ENCODE assay signal across 36 mouse cellular contexts in the genomic region with DNA sequence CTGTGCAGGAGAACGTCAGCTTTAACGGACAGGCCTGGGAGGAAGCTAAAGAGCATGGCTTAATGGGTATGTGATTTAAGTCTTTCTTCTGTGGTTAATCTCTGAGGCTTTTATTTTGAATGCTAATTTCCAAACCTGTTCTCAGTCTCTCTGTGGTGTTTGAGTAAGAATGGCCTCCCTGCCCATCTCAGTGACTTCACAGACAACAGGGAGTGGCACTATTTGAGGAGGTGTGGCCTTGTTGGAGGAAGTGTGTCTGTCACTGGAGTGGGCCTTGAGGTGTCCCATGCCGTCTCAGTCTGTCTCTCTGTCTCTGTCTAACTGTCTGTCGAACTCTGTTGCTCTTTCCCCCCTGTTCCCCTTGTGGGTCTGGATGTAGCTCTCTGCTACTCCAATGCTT. TPM values are rescaled to one million over a fixed set of nuclear protein-coding genes. Genes with fewer than 3 reads are reported as not detected.
DNase-seq lines count a peak whose midpoint lies in the region; ATAC-seq and TF ChIP-seq lines count a peak whose summit lies in the region.
"Had no signal": no experiment of that assay in that cellular context is flagged by ENCODE, and none has a peak within 500 bp of the region (broad histone marks: within the 10 kb centered on the region; RNA-seq: fewer than 3 reads in every experiment).

No protein-coding gene starts in this region.

- H3K27me3 ChIP-seq in testis, adult 2 months (ENCODE audit: control insufficient read depth, insufficient read depth, low read length) = no peaks in the 10 kb centered on the region
- H3K27me3 ChIP-seq in liver, postnatal 0 days (ENCODE audit: insufficient read depth, low read length) = no peaks in the 10 kb centered on the region
- H3K27me3 ChIP-seq in forebrain, embryonic 12.5 days = 0 out of 2 replicates have a peak, but pooled peaks cover 8% of the 10 kb centered on the region
- H3K27me3 ChIP-seq: embryonic facial prominence, embryonic 12.5 days; intestine, embryonic 15.5 days; limb, embryonic 15.5 days; lung, embryonic 15.5 days; midbrain, embryonic 15.5 days; neural tube, embryonic 13.5 days; Patski had no signal

- H3K9ac ChIP-seq in liver, postnatal 0 days (replicated peaks) = no peak overlapping the region
- no peak overlapping the region for H3K9ac ChIP-seq in forebrain, embryonic 12.5 days
- H3K9ac ChIP-seq: embryonic facial prominence, embryonic 12.5 days; intestine, embryonic 15.5 days; limb, embryonic 15.5 days; lung, embryonic 15.5 days; midbrain, embryonic 15.5 days; neural tube, embryonic 13.5 days had no signal

- peak; percentile 23; the same call in 1 of the 2 replicates for TF ChIP-seq POLR2A in testis, adult 2 months (IDR thresholded peaks at IDR 0.05; ENCODE audit: control insufficient read depth, low read depth, low read length)

- no peak for TF ChIP-seq CTCF in testis, adult 2 months (IDR thresholded peaks at IDR 0.05; ENCODE audit: control insufficient read depth, insufficient read depth, insufficient replicate concordance, low read depth, low read length)
- no peak for TF ChIP-seq CTCF in liver, postnatal 0 days (IDR thresholded peaks at IDR 0.05; ENCODE audit: low read depth)

- peak overlapping the region; percentile 26; the same call in 1 of the 2 replicates for H3K4me2 ChIP-seq in liver, postnatal 0 days (ENCODE audit: low read depth, low read length)
- no peak overlapping the region for H3K4me2 ChIP-seq in forebrain, embryonic 12.5 days
- H3K4me2 ChIP-seq: embryonic facial prominence, embryonic 12.5 days; heart, embryonic 11.5 days; intestine, embryonic 15.5 days; limb, embryonic 15.5 days; lung, embryonic 15.5 days; midbrain, embryonic 15.5 days; neural tube, embryonic 13.5 days had no signal

- peak overlapping the region; percentile 34 for H3K4me3 ChIP-seq in testis, adult 2 months (ENCODE audit: control insufficient read depth, low read depth, low read length)
- no peak overlapping the region for H3K4me3 ChIP-seq in liver, postnatal 0 days (ENCODE audit: low read depth, low read length)
- H3K4me3 ChIP-seq in forebrain, embryonic 12.5 days (replicated peaks) = no peak overlapping the region
- H3K4me3 ChIP-seq: embryonic facial prominence, embryonic 12.5 days; gastrocnemius, adult 2 months; intestine, embryonic 15.5 days; limb, embryonic 15.5 days; lung, embryonic 15.5 days; midbrain, embryonic 15.5 days; myocyte; neural tube, embryonic 13.5 days had no signal

- no peaks in the 10 kb centered on the region; the same call in 1 of the 2 replicates for H3K36me3 ChIP-seq in testis, adult 2 months (ENCODE audit: control insufficient read depth, insufficient read depth, low read length)
- peaks cover 34% of the 10 kb centered on the region for H3K36me3 ChIP-seq in liver, postnatal 0 days (replicated peaks; ENCODE audit: insufficient read depth, low read length)
- peaks cover 44% of the 10 kb centered on the region for H3K36me3 ChIP-seq in forebrain, embryonic 12.5 days (replicated peaks)
- H3K36me3 ChIP-seq: midbrain, embryonic 15.5 days had no signal

- no peak for ATAC-seq in liver, postnatal 0 days
- ATAC-seq in forebrain, embryonic 12.5 days (ENCODE audit: low FRiP score) = no peak
- ATAC-seq: activated CD4-positive, CD25-positive, alpha-beta regulatory T cell, adult 4 months; forebrain, embryonic 14.5 days; hindbrain, embryonic 16.5 days; intestine, embryonic 15.5 days; midbrain, embryonic 15.5 days; Patski had no signal

- H3K27ac ChIP-seq in testis, adult 2 months (ENCODE audit: control insufficient read depth, insufficient read depth, low read depth, low read length) = no peak overlapping the region
- no peak overlapping the region for H3K27ac ChIP-seq in liver, postnatal 0 days (ENCODE audit: low read depth)
- no peak overlapping the region for H3K27ac ChIP-seq in forebrain, embryonic 12.5 days
- H3K27ac ChIP-seq: embryonic facial prominence, embryonic 12.5 days; gastrocnemius, adult 2 months; intestine, embryonic 15.5 days; limb, embryonic 15.5 days; lung, embryonic 15.5 days; midbrain, embryonic 15.5 days; neural tube, embryonic 13.5 days had no signal

- 70% methylated on average over 4 of the region's 4 CpGs for WGBS in liver, postnatal 0 days (ENCODE audit: insufficient replicate concordance)
- 84% methylated on average over 4 of the region's 4 CpGs for WGBS in forebrain, embryonic 12.5 days

- TF ChIP-seq EP300 in liver, postnatal 0 days (IDR thresholded peaks at IDR 0.05; ENCODE audit: low read depth) = no peak

- no peaks in the 10 kb centered on the region for H3K9me3 ChIP-seq in liver, postnatal 0 days (ENCODE audit: low read length)
- no peaks in the 10 kb centered on the region for H3K9me3 ChIP-seq in forebrain, embryonic 12.5 days
- H3K9me3 ChIP-seq: embryonic facial prominence, embryonic 12.5 days; intestine, embryonic 15.5 days; limb, embryonic 15.5 days; lung, embryonic 15.5 days; midbrain, embryonic 15.5 days; neural tube, embryonic 13.5 days had no signal

- DNase-seq in testis, postnatal 10 days (ENCODE audit: low spot score) = no peak
- DNase-seq in ZHBTc4 (ENCODE audit: low read depth, low spot score) = peak; percentile 90
- no peak for DNase-seq in liver, postnatal 0 days
- no peak for DNase-seq in adrenal gland, adult 2 months
- no peak for DNase-seq in right cerebral cortex, adult 2 months (ENCODE audit: low spot score in 2 of 2)
- DNase-seq: adrenal gland, postnatal 10 days; cerebellum, adult 18-20 months; cerebellum, postnatal 14 days; gastrocnemius, adult 2 months; kidney, adult 9 months; kidney, postnatal 25 days; lung, postnatal 36 days; right cerebral cortex, postnatal 4 days; thymus, adult 18-20 months; thymus, postnatal 36 days had no signal

- no peaks in the 10 kb centered on the region for H3K4me1 ChIP-seq in testis, adult 2 months (ENCODE audit: control insufficient read depth, insufficient read depth, low read length)
- H3K4me1 ChIP-seq in liver, postnatal 0 days (ENCODE audit: insufficient read depth) = peaks cover 18% of the 10 kb centered on the region
- H3K4me1 ChIP-seq in forebrain, embryonic 12.5 days = peaks cover 23% of the 10 kb centered on the region

RNA-seq across cellular contexts. Expression of a gene that starts 2.4 kb away (rescaled TPM):
- 2.6 TPM in 2 replicates for polyA plus RNA-seq in testis, adult 2 months (2012; rRNA removed)
- polyA plus RNA-seq in liver, postnatal 0 days (2015; fragmentation: Nextera tagmentation; extraction: Ambion mirVana) = 5.2 and 5.7 TPM in 2 replicates
- 26.4 and 28.1 TPM in 2 replicates for polyA plus RNA-seq in forebrain, embryonic 12.5 days (2016; fragmentation: Nextera tagmentation; extraction: Ambion mirVana)
- 1 to 10 TPM in 1 of 2 experiments, under 1 TPM in 1; 0.52 to 1.2 TPM for total RNA-seq in adrenal gland, adult 2 months (2021)
- 0.17 and 0.22 TPM in 2 replicates for polyA plus RNA-seq in adrenal gland, adult 2 months (2012; rRNA removed)

RNA-seq across cellular contexts. Expression of a gene that starts 2.5 kb away (rescaled TPM):
- polyA plus RNA-seq in testis, adult 2 months (2012; rRNA removed) = 14.3 and 14.7 TPM in 2 replicates
- polyA plus RNA-seq in liver, postnatal 0 days (2015; fragmentation: Nextera tagmentation; extraction: Ambion mirVana) = 6.0 and 6.5 TPM in 2 replicates
- 11.9 and 15.3 TPM in 2 replicates for polyA plus RNA-seq in forebrain, embryonic 12.5 days (2016; fragmentation: Nextera tagmentation; extraction: Ambion mirVana)
- total RNA-seq in adrenal gland, adult 2 months (2021) = 10 to 100 TPM; 12.4 to 14.5 TPM
- polyA plus RNA-seq in adrenal gland, adult 2 months (2012; rRNA removed) = 2.2 and 5.9 TPM in 2 replicates

RNA-seq across cellular contexts. Expression of a gene that starts 28.7 kb away (rescaled TPM):
- polyA plus RNA-seq in testis, adult 2 months (2012; rRNA removed) = 136 and 182 TPM in 2 replicates
- 0.49 TPM in 1 of 2 replicates, not detected in the other for polyA plus RNA-seq in liver, postnatal 0 days (2015; fragmentation: Nextera tagmentation; extraction: Ambion mirVana)
- polyA plus RNA-seq in forebrain, embryonic 12.5 days (2016; fragmentation: Nextera tagmentation; extraction: Ambion mirVana) = not detected in 2 replicates
- total RNA-seq in adrenal gland, adult 2 months (2021) = not detected
- not detected in 2 replicates for polyA plus RNA-seq in adrenal gland, adult 2 months (2012; rRNA removed)
- total RNA-seq: adrenal gland, postnatal 10 days; gastrocnemius, adult 2 months; hematopoietic stem cell, adult 5-6 weeks; left cerebral cortex, adult 18-20 months; left cerebral cortex, postnatal 36 days had no signal
- polyA plus RNA-seq: activated CD4-positive, CD25-positive, alpha-beta regulatory T cell, adult 4 months; embryonic facial prominence, embryonic 12.5 days; forebrain, embryonic 14.5 days; frontal cortex, adult 2 months; gonadal fat pad, adult 2 months; heart, postnatal 0 days; hindbrain, embryonic 16.5 days; intestine, embryonic 15.5 days; limb, embryonic 15.5 days; lung, embryonic 15.5 days; midbrain, embryonic 15.5 days; myocyte; neural tube, embryonic 13.5 days; Patski; stomach, embryonic 14.5 days had no signal

RNA-seq across cellular contexts. Expression of a gene that starts 32.5 kb away (rescaled TPM):
- polyA plus RNA-seq in testis, adult 2 months (2012; rRNA removed) = 0.68 and 1.00 TPM in 2 replicates
- 1.6 and 2.2 TPM in 2 replicates for polyA plus RNA-seq in liver, postnatal 0 days (2015; fragmentation: Nextera tagmentation; extraction: Ambion mirVana)
- 3.5 and 3.7 TPM in 2 replicates for polyA plus RNA-seq in forebrain, embryonic 12.5 days (2016; fragmentation: Nextera tagmentation; extraction: Ambion mirVana)
- 1 to 10 TPM; 2.2 TPM for total RNA-seq in adrenal gland, adult 2 months (2021)
- polyA plus RNA-seq in adrenal gland, adult 2 months (2012; rRNA removed) = 3.5 and 4.9 TPM in 2 replicates
- total RNA-seq: hematopoietic stem cell, adult 5-6 weeks had no signal
- polyA plus RNA-seq: activated CD4-positive, CD25-positive, alpha-beta regulatory T cell, adult 4 months had no signal

RNA-seq across cellular contexts. Expression of a gene that starts 39.2 kb away (rescaled TPM):
- polyA plus RNA-seq in testis, adult 2 months (2012; rRNA removed) = 4.1 and 4.2 TPM in 2 replicates
- 2.6 and 3.0 TPM in 2 replicates for polyA plus RNA-seq in liver, postnatal 0 days (2015; fragmentation: Nextera tagmentation; extraction: Ambion mirVana)
- 9.7 and 11.5 TPM in 2 replicates for polyA plus RNA-seq in forebrain, embryonic 12.5 days (2016; fragmentation: Nextera tagmentation; extraction: Ambion mirVana)
- 10 to 100 TPM in 1 of 2 experiments, 1 to 10 TPM in 1; 9.5 to 16.8 TPM for total RNA-seq in adrenal gland, adult 2 months (2021)
- 20.7 and 27.7 TPM in 2 replicates for polyA plus RNA-seq in adrenal gland, adult 2 months (2012; rRNA removed)

Comparison
In these comparisons a context has a peak if more than half of its experiments do, and no peak if none do; other contexts are left out.
1. RNA of a gene that starts 28.7 kb away (polyA plus RNA-seq): 136 to 182 TPM in testis, adult 2 months; 0.49 TPM in liver, postnatal 0 days, not detected in forebrain, embryonic 12.5 days and not detected in adrenal gland, adult 2 months; every median in the first group is over 10 times any median in the second.